Comparison of ENCODE assay signal across 17 mouse cellular contexts in the genomic region with DNA sequence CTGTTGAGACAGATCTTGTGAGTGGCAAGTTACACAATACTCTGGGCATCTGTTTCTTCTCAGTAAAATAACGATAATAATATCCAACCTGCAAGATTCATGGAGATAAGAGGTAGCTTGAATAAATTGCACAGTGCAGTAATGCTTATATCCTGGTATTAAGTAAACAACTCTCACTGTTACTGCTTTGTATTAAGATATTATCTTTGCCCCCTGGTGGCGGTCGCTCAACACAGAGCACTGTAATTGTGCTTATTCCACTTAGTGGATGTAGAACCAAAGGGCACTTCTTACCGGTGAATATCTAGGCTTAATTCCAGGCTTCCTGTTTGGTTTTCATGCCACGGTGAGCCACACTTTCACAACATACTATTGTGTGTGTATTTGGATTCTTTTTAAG. TPM values are rescaled to one million over a fixed set of nuclear protein-coding genes. Genes with fewer than 3 reads are reported as not detected.
DNase-seq lines count a peak whose midpoint lies in the region; ATAC-seq and TF ChIP-seq lines count a peak whose summit lies in the region.
"Had no signal": no experiment of that assay in that cellular context is flagged by ENCODE, and none has a peak within 500 bp of the region (broad histone marks: within the 10 kb centered on the region; RNA-seq: fewer than 3 reads in every experiment).

No protein-coding gene starts in this region.

- TF ChIP-seq POLR2A in liver, adult 2 months (IDR thresholded peaks at IDR 0.05; ENCODE audit: extremely low read depth, insufficient read depth, low read length): no peak

- H3K9ac ChIP-seq in heart, postnatal 0 days (replicated peaks; ENCODE audit: low read depth, low read length): no peak overlapping the region
- no peak overlapping the region for H3K9ac ChIP-seq in liver, adult 2 months (ENCODE audit: low read depth, low read length)
- no peak overlapping the region for H3K9ac ChIP-seq in liver, embryonic 11.5 days (ENCODE audit: low read depth, low read length)
- H3K9ac ChIP-seq: embryonic facial prominence, embryonic 15.5 days; hindbrain, embryonic 14.5 days; limb, embryonic 12.5 days; neural tube, embryonic 15.5 days had no signal

- no peak overlapping the region for H3K27ac ChIP-seq in heart, postnatal 0 days (ENCODE audit: low read depth)
- no peak overlapping the region for H3K27ac ChIP-seq in liver, adult 2 months (replicated peaks; ENCODE audit: insufficient read depth, low read depth, low read length)
- H3K27ac ChIP-seq in liver, embryonic 11.5 days (ENCODE audit: low read depth, low read length): no peak overlapping the region
- H3K27ac ChIP-seq: embryonic facial prominence, embryonic 15.5 days; hindbrain, embryonic 14.5 days; limb, embryonic 12.5 days; neural tube, embryonic 15.5 days had no signal

- H3K27me3 ChIP-seq in heart, postnatal 0 days (ENCODE audit: control insufficient read depth, insufficient read depth, low read length): 0 out of 2 replicates have a peak, but pooled peaks cover 6% of the 10 kb centered on the region
- no peaks in the 10 kb centered on the region for H3K27me3 ChIP-seq in liver, adult 2 months (ENCODE audit: control insufficient read depth, insufficient read depth, low read length)
- H3K27me3 ChIP-seq in liver, embryonic 11.5 days (replicated peaks; ENCODE audit: control insufficient read depth, insufficient read depth, low read length): peaks cover 11% of the 10 kb centered on the region
- H3K27me3 ChIP-seq: embryonic facial prominence, embryonic 15.5 days had no signal

- H3K4me2 ChIP-seq in heart, postnatal 0 days (ENCODE audit: low read depth, low read length): no peak overlapping the region
- no peak overlapping the region for H3K4me2 ChIP-seq in liver, embryonic 11.5 days
- H3K4me2 ChIP-seq: embryonic facial prominence, embryonic 15.5 days; hindbrain, embryonic 14.5 days; limb, embryonic 12.5 days; neural tube, embryonic 15.5 days had no signal

- no peak overlapping the region for H3K4me3 ChIP-seq in heart, postnatal 0 days (ENCODE audit: low read depth, low read length)
- H3K4me3 ChIP-seq in liver, adult 2 months (ENCODE audit: insufficient read depth, low read depth, low read length): no peak overlapping the region
- H3K4me3 ChIP-seq in liver, embryonic 11.5 days (ENCODE audit: low read depth, low read length): no peak overlapping the region
- H3K4me3 ChIP-seq: embryonic facial prominence, embryonic 15.5 days; limb, embryonic 12.5 days; megakaryocyte, embryonic 14.5 days; neural tube, embryonic 15.5 days had no signal

- no peak for DNase-seq in heart, postnatal 0 days (ENCODE audit: low spot score)
- no peak for DNase-seq in heart, postnatal 14 days
- peak; percentile 39 for DNase-seq in liver, adult 2 months (ENCODE audit: extremely low read depth, low read depth, low spot score)
- no peak for DNase-seq in liver, embryonic 11.5 days (ENCODE audit: low spot score)
- DNase-seq in A20 (ENCODE audit: low read depth, low spot score) (peak; percentile 19), R1 (ENCODE audit: low read depth, low spot score) (peak; percentile 15)
- DNase-seq in heart, postnatal 36 days: no peak
- DNase-seq in yolk sac, embryonic 10.5 days (ENCODE audit: low spot score): no peak
- DNase-seq: adrenal gland, postnatal 25 days; cerebellum, postnatal 36 days; lung, adult 2 months; thymus, adult 2 months had no signal

- WGBS in heart, postnatal 0 days: 63% methylated on average over 5 of the region's 5 CpGs
- WGBS in liver, adult 2 months: 63% methylated on average over 5 of the region's 5 CpGs
- WGBS in liver, embryonic 11.5 days: 69% methylated on average over 5 of the region's 5 CpGs

- no peaks in the 10 kb centered on the region for H3K9me3 ChIP-seq in heart, postnatal 0 days (replicated peaks; ENCODE audit: control insufficient read depth, low read length)
- no peaks in the 10 kb centered on the region for H3K9me3 ChIP-seq in liver, embryonic 11.5 days (ENCODE audit: control insufficient read depth, low read length)
- H3K9me3 ChIP-seq: embryonic facial prominence, embryonic 15.5 days; limb, embryonic 12.5 days; megakaryocyte, embryonic 14.5 days; neural tube, embryonic 15.5 days had no signal

- ATAC-seq in heart, postnatal 0 days (ENCODE audit: insufficient read depth, low read depth): no peak
- no peak for ATAC-seq in liver, embryonic 11.5 days (replicated peaks; ENCODE audit: low FRiP score)

- no peaks in the 10 kb centered on the region for H3K36me3 ChIP-seq in heart, postnatal 0 days (replicated peaks; ENCODE audit: control insufficient read depth, insufficient read depth, low read length)
- no peaks in the 10 kb centered on the region for H3K36me3 ChIP-seq in liver, adult 2 months (ENCODE audit: control insufficient read depth, insufficient read depth, low read length)
- H3K36me3 ChIP-seq in liver, embryonic 11.5 days (ENCODE audit: control insufficient read depth, insufficient read depth, low read length): no peaks in the 10 kb centered on the region
- H3K36me3 ChIP-seq: embryonic facial prominence, embryonic 15.5 days; limb, embryonic 12.5 days; neural tube, embryonic 15.5 days had no signal

- intact Hi-C loops in heart, postnatal 14 days (cut with DNase I): no loop called here
- intact Hi-C loops in heart, postnatal 36 days (cut with DNase I): no loop called here

- H3K4me1 ChIP-seq in heart, postnatal 0 days (ENCODE audit: control insufficient read depth, insufficient read depth): no peaks in the 10 kb centered on the region
- no peaks in the 10 kb centered on the region for H3K4me1 ChIP-seq in liver, adult 2 months (ENCODE audit: control insufficient read depth, insufficient read depth, low read length)
- no peaks in the 10 kb centered on the region for H3K4me1 ChIP-seq in liver, embryonic 11.5 days (replicated peaks; ENCODE audit: control insufficient read depth, insufficient read depth, low read length)
- H3K4me1 ChIP-seq: embryonic facial prominence, embryonic 15.5 days; limb, embryonic 12.5 days; megakaryocyte, embryonic 14.5 days; neural tube, embryonic 15.5 days had no signal

- no peaks in the 10 kb centered on the region for H3K79me2 ChIP-seq in liver, adult 2 months (ENCODE audit: control insufficient read depth, insufficient read depth, low read length)

- TF ChIP-seq EP300 in heart, postnatal 0 days (IDR thresholded peaks at IDR 0.05; ENCODE audit: low read depth): no peak

- TF ChIP-seq CTCF in heart, postnatal 0 days (IDR thresholded peaks at IDR 0.05; ENCODE audit: low read depth): 0 out of 2 replicates have a peak, but pooled peaks have one; percentile 4
- no peak for TF ChIP-seq CTCF in liver, adult 2 months (IDR thresholded peaks at IDR 0.05; ENCODE audit: low read depth, low read length)

RNA-seq across cellular contexts. Expression of gene Dmrta1, which starts 16.4 kb away (rescaled TPM):
- 0.31 and 0.73 TPM in 2 replicates for total RNA-seq in heart, postnatal 0 days (2014; rRNA removed; ENCODE audit: low replicate concordance)
- 0.03 and 0.07 TPM in 2 replicates for polyA plus RNA-seq in heart, postnatal 0 days (2015; fragmentation: Nextera tagmentation; extraction: Ambion mirVana)
- total RNA-seq in heart, postnatal 14 days (2021): not detected
- total RNA-seq in liver, adult 2 months (2014; rRNA removed): 0.28 and 0.34 TPM in 2 replicates
- 0.05 and 0.06 TPM in 2 replicates for polyA plus RNA-seq in liver, adult 2 months (2012; rRNA removed)
- polyA plus RNA-seq in liver, embryonic 11.5 days (2014; fragmentation: Nextera tagmentation; extraction: Ambion mirVana): not detected in 2 replicates
- total RNA-seq in heart, postnatal 36 days (2021): not detected
- polyA plus RNA-seq: lung, adult 2 months had no signal

Comparison
In these comparisons a context has a peak if more than half of its experiments do, and no peak if none do; other contexts are left out.
1. DNase-seq: peak in liver, adult 2 months (single experiment), A20 (single experiment) and R1 (single experiment); none in heart, postnatal 0 days (single experiment), heart, postnatal 14 days (0 of 2), liver, embryonic 11.5 days (single experiment), heart, postnatal 36 days (0 of 2) and yolk sac, embryonic 10.5 days (single experiment).